Mouse (Mus musculus): ENCODE data around the gene Lsp1. TPM values are rescaled to one million over a fixed set of nuclear protein-coding genes. Genes with fewer than 3 reads are reported as not detected.

Lsp1 gene
- polyA plus RNA-seq, 2 experiments: 45.8 to 102 TPM

- peaks cover 52% of the 10 kb centered on the region for H3K4me1 ChIP-seq (ENCODE audit: control insufficient read depth, insufficient read depth, low read length)
- H3K4me2 ChIP-seq (replicated peaks; ENCODE audit: low read depth, low read length, severe bottlenecking): no peak overlapping the region
- no peak for DNase-seq (ENCODE audit: low spot score)
- no peak overlapping the region for H3K4me3 ChIP-seq (replicated peaks; ENCODE audit: low read length)
- H3K9ac ChIP-seq (ENCODE audit: low read depth, low read length, severe bottlenecking): no peak overlapping the region
- peak; percentile 23; the same call in 1 of the 2 replicates for ATAC-seq (ENCODE audit: low FRiP score, low read depth)
- H3K9me3 ChIP-seq (ENCODE audit: control insufficient read depth, low read length): no peaks in the 10 kb centered on the region
- H3K36me3 ChIP-seq (ENCODE audit: control insufficient read depth, insufficient read depth, low read length): no peaks in the 10 kb centered on the region
- no peaks in the 10 kb centered on the region for H3K27me3 ChIP-seq (ENCODE audit: control insufficient read depth, insufficient read depth, low read length)
- WGBS: 28% methylated on average over 4 of the region's 4 CpGs
- no peak for TF ChIP-seq POLR2A (IDR thresholded peaks at IDR 0.05; ENCODE audit: borderline replicate concordance, extremely low read depth, insufficient read depth, insufficient read length)
- peak overlapping the region; percentile 80; the same call in 1 of the 2 replicates for H3K27ac ChIP-seq (replicated peaks; ENCODE audit: low read depth, low read length)
Observed at GRCm38 (mm10) chr7:142522352-142522751, 61.7 kb downstream of the Lsp1 start.

DNA sequence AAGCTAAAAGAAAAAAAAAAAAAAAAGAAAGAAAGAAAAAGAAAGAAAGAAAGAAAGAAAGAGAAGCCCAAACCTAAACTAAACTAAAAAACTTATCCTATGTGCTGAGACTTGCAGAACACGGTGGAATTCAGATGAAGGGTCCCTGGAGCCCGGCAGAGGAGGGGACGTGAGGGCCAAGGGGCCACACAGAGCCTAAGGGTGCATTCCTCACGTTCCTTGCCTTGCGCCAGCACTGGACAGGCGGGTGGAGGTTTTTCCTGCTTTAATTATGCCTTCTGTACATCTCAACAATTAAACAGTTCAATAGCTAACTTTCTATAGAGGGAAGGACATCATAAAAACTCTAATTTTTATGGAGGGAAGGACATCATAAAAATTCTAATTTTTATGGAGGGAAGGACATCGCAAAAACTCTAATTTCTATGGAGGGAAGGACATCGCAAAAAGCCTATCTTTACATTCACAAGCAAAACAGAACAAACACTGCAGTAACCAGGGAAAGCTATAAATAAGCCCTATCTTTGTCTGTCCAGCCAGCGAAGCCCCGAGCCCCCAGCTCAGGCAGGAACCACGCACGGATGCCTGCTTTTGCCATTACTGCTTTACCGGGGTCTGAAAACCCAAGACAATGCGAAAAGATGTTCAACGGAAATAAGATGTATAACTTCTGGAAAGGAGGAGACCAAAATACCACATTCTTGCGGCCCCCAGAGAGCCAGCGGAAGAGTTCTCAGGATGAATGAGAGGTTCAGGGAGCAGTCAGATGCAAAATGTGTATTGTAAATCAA is 62.8 kb downstream of the Lsp1 start:
- Histone ChIP-seq H3K9me3 (ENCODE audit: control insufficient read depth, low read length) (no peaks in the 10 kb centered on the region), H3K4me1 (ENCODE audit: control insufficient read depth, insufficient read depth, low read length) (peaks cover 60% of the 10 kb centered on the region), H3K4me3 (replicated peaks; ENCODE audit: low read length) (no peak overlapping the region), H3K27me3 (ENCODE audit: control insufficient read depth, insufficient read depth, low read length) (no peaks in the 10 kb centered on the region), H3K9ac (ENCODE audit: low read depth, low read length, severe bottlenecking) (no peak overlapping the region), H3K36me3 (ENCODE audit: control insufficient read depth, insufficient read depth, low read length) (no peaks in the 10 kb centered on the region), H3K27ac (replicated peaks; ENCODE audit: low read depth, low read length) (peak overlapping the region; percentile 80), H3K4me2 (replicated peaks; ENCODE audit: low read depth, low read length, severe bottlenecking) (no peak overlapping the region)
- ATAC-seq (ENCODE audit: low FRiP score, low read depth): 0 out of 2 replicates have a peak, but pooled peaks have one; percentile 16
- WGBS: 30% methylated on average over 17 of the region's 17 CpGs
- no peak for TF ChIP-seq POLR2A (IDR thresholded peaks at IDR 0.05; ENCODE audit: borderline replicate concordance, extremely low read depth, insufficient read depth, insufficient read length)
- no peak for DNase-seq (ENCODE audit: low spot score)

GRCm38 (mm10) chr7:142525342-142526178 is 65.0 kb downstream of the Lsp1 start:
- Histone ChIP-seq H3K27me3 (ENCODE audit: control insufficient read depth, insufficient read depth, low read length) (no peaks in the 10 kb centered on the region), H3K9ac (ENCODE audit: low read depth, low read length, severe bottlenecking) (no peak overlapping the region), H3K9me3 (ENCODE audit: control insufficient read depth, low read length) (no peaks in the 10 kb centered on the region), H3K36me3 (ENCODE audit: control insufficient read depth, insufficient read depth, low read length) (no peaks in the 10 kb centered on the region), H3K27ac (replicated peaks; ENCODE audit: low read depth, low read length) (peak overlapping the region; percentile 73), H3K4me1 (ENCODE audit: control insufficient read depth, insufficient read depth, low read length) (peaks cover 70% of the 10 kb centered on the region), H3K4me3 (replicated peaks; ENCODE audit: low read length) (no peak overlapping the region), H3K4me2 (replicated peaks; ENCODE audit: low read depth, low read length, severe bottlenecking) (no peak overlapping the region)
- TF ChIP-seq POLR2A (IDR thresholded peaks at IDR 0.05; ENCODE audit: borderline replicate concordance, extremely low read depth, insufficient read depth, insufficient read length): no peak
- ATAC-seq (ENCODE audit: low FRiP score, low read depth) (no peak; the same call in 1 of the 2 replicates), DNase-seq (ENCODE audit: low spot score) (no peak)
- WGBS: 43% methylated on average over 13 of the region's 13 CpGs

DNA sequence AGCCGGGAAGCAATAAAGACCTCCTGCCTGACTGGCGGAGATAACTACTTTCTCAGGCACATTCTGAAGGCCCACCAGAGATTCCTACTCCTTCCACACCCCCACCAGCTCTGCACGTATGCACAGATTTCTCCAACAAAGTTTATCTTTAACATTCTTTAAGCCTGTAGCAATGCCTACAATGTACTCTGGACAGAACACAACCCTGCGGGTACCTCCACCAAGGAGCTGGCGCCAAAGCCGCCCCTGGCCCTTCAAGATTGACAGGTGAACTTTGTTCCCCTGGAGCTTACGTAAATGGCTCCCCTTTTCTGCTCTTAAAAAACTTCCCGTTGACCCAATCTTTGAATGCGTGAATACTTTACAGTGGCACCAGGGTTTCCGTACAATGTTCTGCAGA is 68.7 kb downstream of the Lsp1 start:
- 52% methylated on average over 10 of the region's 10 CpGs for WGBS
- peaks cover 75% of the 10 kb centered on the region for H3K4me1 ChIP-seq (ENCODE audit: control insufficient read depth, insufficient read depth, low read length)
- no peaks in the 10 kb centered on the region for H3K36me3 ChIP-seq (ENCODE audit: control insufficient read depth, insufficient read depth, low read length)
- TF ChIP-seq POLR2A (IDR thresholded peaks at IDR 0.05; ENCODE audit: borderline replicate concordance, extremely low read depth, insufficient read depth, insufficient read length): no peak
- H3K9me3 ChIP-seq (ENCODE audit: control insufficient read depth, low read length): no peaks in the 10 kb centered on the region
- no peak overlapping the region for H3K9ac ChIP-seq (ENCODE audit: low read depth, low read length, severe bottlenecking)
- ATAC-seq (ENCODE audit: low FRiP score, low read depth) (no peak), DNase-seq (ENCODE audit: low spot score) (no peak)
- no peak overlapping the region for H3K4me3 ChIP-seq (replicated peaks; ENCODE audit: low read length)
- no peak overlapping the region for H3K4me2 ChIP-seq (replicated peaks; ENCODE audit: low read depth, low read length, severe bottlenecking)
- H3K27me3 ChIP-seq (ENCODE audit: control insufficient read depth, insufficient read depth, low read length): no peaks in the 10 kb centered on the region
- no peak overlapping the region for H3K27ac ChIP-seq (replicated peaks; ENCODE audit: low read depth, low read length)

DNA sequence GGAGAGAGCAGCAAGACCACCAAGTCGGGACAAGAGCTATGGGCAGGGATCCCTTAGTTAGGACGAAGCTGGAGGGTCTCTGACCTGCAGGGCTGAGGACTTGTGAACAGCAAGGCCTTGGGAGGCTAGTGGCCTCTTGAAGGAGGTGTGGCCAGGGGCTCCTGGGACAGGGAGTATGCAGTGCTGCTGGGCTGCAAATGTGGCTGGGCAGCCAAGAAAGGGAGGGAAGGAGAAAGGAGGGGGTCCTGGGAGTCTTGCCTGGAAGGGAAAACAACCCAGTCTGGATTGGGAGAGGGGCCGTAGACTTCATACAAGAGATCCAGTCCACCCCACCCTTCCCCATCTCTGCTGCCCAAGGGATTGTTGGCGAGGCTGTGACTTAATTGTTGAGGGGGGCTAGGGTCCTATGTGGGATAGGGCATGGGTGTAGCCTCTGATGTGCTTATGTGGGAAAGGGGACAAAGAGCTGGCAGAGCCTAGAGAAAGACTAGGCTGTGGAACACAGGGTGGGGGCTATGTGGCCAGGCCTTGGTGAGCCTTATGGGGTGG is 71.4 kb downstream of the Lsp1 start:
- Histone ChIP-seq H3K4me2 (replicated peaks; ENCODE audit: low read depth, low read length, severe bottlenecking) (peak overlapping the region; percentile 84; the same call in 1 of the 2 replicates), H3K9me3 (ENCODE audit: control insufficient read depth, low read length) (no peaks in the 10 kb centered on the region), H3K27me3 (ENCODE audit: control insufficient read depth, insufficient read depth, low read length) (no peaks in the 10 kb centered on the region), H3K4me1 (ENCODE audit: control insufficient read depth, insufficient read depth, low read length) (peaks cover 71% of the 10 kb centered on the region), H3K4me3 (replicated peaks; ENCODE audit: low read length) (no peak overlapping the region; the same call in 1 of the 2 replicates), H3K9ac (ENCODE audit: low read depth, low read length, severe bottlenecking) (0 out of 2 replicates have a peak overlapping the region, but pooled peaks have one; percentile 72), H3K36me3 (ENCODE audit: control insufficient read depth, insufficient read depth, low read length) (no peaks in the 10 kb centered on the region), H3K27ac (replicated peaks; ENCODE audit: low read depth, low read length) (peak overlapping the region; percentile 97)
- TF ChIP-seq POLR2A (IDR thresholded peaks at IDR 0.05; ENCODE audit: borderline replicate concordance, extremely low read depth, insufficient read depth, insufficient read length): no peak
- 67% methylated on average over 4 of the region's 4 CpGs for WGBS
- no peak for DNase-seq (ENCODE audit: low spot score)
- ATAC-seq (ENCODE audit: low FRiP score, low read depth): no peak
